Mouse (Mus musculus): ENCODE measurements around the gene Gm45194. TPM values are rescaled to one million over a fixed set of nuclear protein-coding genes. Genes with fewer than 3 reads are reported as not detected.

The Gm45194 gene
- polyA plus RNA-seq, 1 experiment, result not detected

Other genes starting within 250 kb of the Gm45194 start
- not detected in 2 replicates for gene Hdx, start 194.3 kb upstream of the Gm45194 start, polyA plus RNA-seq (2012; ENCODE audit: insufficient read depth, insufficient read length, missing spikeins)
- not detected in 2 replicates for gene Tex16, start 119.6 kb downstream of the Gm45194 start, polyA plus RNA-seq (2012; ENCODE audit: insufficient read depth, insufficient read length, missing spikeins)